Mouse (Mus musculus): ENCODE data around the gene Atf5.
A peak's percentile ranks its signal among the peaks of the same experiment; 100 is the strongest.

Gene Atf5

DNA sequence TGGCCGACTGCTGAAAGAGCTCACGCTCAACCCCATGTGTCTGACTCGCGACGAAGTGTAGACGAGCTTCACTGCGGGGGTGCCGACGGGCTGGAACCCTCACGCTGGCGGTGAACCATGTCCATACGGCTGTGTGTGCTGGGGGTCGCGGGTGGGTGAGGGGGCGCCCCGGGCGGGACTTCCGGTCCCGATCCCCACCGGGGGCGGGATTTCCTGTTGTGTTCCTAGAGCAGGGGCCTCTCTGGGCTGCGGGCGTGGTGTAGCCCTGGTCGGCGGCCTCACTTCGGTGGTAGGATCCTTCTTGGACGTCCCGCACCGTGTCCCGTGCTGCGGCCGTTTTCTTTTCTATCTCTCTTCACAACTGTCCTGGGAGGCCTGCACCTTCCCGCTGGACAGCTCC, 33.7 kb upstream of the Atf5 start:
- DNase-seq (ENCODE audit: low spot score in 2 of 2), result no peak

DNA sequence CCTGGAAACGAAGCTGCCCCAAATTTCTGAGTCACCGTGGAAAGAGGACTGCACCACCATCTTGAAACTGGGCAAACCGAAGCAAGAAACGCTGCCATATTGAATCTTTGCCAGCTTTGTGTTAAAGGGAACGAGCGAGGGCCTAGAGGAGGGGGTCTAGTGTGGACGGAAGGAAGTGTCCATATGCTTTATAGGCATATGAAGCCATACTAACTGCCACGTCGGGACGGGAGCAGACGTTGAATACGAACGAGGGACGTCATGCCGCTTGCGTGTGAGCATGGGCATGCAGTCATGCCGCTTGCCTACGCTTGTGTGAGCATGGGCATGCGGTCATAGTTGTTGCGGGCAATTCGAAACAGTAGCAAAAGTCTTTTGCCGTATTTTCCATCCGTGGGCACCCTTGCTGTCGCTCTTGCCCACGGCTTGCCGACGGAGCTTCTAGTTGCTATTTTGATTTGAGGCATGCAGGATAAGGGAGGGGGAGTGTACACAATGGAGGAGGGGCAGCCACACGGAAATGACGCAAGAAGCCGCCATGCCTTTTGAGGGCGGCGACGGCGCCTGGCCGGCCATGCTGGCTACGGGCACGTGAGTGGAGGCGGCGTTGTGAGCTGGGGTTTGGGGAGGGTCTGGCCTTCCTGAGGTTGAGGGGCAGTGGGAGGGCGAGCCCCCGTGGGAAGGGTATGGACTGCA, 33.1 kb upstream of the Atf5 start:
- DNase-seq (ENCODE audit: low spot score in 2 of 2), result peak; percentile 89 to 94

DNA sequence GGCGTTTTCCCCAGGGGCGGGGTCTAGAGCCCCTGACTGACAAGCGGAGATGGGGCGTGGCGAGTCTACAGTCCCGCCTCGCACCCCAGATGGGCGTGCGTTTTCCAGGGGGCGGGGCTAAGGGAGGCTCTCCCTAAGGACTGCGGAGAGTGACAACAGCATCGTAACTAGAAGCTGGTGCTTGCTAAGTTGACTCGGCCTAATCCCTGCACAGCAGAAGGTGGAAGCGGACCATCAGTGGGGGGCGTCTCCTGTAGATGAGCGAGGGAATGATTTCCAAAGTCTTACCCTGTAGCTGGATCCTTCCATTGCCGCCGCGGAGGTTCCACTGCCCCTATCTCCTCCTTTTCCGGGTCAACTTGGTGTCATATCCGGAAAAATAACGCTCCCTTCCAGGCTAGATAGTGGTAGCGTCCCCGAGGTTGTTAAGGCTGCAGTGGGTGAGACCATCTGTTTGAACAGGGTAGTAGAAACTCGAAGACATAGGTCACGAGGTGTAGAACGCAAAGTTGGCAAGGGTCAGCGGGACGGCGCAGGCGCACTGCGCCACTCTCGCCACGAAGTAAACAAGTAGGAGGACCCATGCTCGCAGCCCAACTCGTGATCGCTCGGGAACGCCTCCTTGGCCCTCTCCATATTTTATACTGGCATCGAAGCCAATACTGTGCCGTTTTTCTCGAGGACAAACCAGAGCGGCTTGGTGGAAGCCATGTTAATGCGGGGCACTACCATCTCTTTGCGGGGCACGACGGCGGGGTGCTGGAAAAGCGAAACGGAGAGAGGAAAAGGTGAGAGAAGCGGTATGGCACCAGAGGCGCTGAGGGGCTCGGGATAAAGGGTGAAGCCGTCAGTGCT, 32.3 kb upstream of the Atf5 start, which contains the start of the genes Akt1s1 and Tbc1d17:
Akt1s1 (plus strand) TSS at position 431 of the 855 bp plus-strand sequence.
Tbc1d17 (minus strand) TSS at position 519 of the 855 bp plus-strand sequence.
- DNase-seq (ENCODE audit: low spot score in 2 of 2), result peak; percentile 100

DNA sequence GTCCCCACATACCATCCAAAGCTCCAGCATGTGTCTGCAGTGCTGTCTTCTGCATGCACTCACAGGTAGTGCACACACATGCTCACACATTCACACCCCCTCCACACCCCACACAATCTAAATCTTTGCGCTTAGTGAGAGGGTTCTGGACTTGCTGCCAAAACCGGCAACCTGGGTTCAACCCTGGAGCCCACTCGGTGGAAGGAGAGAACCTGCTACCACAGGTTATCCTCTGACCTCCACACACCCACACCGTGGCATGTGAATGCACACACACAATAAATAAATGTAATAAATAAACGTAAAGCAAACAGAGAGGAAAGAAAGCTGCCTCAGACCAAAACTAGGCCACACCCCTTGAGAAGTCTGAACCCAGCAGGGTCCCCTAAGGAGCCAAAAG, 31.3 kb upstream of the Atf5 start:
- DNase-seq (ENCODE audit: low spot score in 2 of 2), result no peak

DNA sequence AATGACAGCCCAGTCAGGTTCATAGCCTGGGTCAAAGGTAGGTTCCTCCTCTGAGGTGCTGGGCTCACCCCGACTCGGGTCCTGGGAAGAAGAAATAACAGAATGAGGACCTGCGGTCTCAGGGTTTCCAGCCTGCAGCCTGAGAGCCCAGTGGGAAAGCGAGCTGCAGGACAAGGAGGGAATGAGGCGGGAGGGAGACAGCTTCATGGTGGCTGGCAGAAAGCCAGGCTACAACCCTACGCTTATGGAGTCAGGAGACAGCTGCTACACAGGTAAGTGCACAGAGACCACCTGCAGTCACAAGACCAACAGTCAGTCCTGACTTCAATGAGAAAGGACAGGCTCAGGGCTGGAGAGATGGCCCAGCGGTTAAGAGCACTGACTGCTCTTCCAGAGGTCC, 30.3 kb upstream of the Atf5 start:
- no peak for DNase-seq (ENCODE audit: low spot score in 2 of 2)

DNA sequence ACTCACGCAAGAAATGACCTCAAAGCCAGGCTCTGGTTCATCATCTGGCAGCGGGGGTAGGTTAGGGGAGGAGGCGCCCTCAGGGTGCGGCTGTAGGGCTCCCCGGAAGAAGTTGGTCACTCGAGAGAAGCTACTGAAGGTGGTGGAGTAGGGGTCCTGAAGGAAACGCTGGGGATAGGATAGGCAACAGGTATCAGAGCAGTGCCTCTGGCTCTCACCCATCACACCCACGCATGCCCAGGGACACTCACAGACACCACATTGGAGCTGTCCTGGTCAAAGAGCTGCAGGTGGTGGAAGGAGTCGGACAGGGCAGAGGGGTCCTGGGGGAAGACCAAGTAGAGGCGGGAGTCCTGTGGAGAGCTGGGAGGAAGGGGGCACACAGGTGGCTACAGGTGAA, 28.5 kb upstream of the Atf5 start:
- no peak for DNase-seq (ENCODE audit: low spot score in 2 of 2)

DNA sequence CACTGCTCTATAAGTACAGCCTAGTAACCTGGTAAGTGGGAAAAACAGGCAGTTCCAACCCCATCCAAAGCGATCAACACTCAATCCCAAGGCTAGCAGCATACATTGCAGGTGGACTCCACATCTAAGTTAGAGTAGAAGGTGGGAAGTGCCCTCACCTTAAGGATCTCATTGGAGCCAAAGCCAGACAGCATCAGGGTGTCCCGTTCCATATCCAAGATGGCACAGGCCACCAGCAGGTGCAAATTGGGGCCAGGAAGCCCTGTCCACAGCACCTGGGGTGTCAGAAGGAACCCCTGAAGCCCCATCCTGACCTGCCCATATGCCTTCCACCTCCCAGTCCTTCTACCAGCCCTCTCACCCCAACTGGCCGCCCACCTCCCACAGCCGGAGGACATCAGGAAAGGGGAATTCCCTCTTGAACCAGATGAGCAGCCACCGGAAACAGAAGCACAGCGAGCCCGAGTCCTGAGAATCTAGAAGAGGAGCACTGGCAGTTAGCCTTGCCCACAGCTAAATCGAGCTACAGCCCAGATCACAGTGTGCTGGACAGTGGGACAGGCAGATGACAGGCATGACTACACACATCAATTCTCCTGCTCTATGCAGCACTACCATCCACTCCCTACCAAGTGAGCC, 25.5 kb upstream of the Atf5 start:
- DNase-seq (ENCODE audit: low spot score in 2 of 2), result no peak

DNA sequence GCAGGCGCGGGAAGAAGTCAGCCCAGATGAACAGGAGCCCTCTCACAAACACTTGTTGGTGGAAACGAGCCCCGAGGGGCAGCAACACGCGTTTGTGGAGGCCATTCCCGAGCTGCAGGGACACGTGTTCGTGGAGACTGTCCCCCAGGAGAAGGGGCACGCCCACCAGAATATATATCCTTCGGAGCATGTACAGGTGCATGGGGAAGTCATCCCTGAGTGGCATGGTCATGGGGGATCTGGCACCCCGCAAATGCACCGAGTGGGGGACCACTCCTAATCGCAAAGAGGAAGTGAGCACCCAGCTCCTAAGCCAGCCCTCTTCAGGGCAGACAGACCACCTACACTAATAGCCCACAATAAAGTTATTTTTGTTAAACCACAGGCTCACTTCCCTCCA, 24.0 kb upstream of the Atf5 start:
- no peak for DNase-seq (ENCODE audit: low spot score in 2 of 2)

DNA sequence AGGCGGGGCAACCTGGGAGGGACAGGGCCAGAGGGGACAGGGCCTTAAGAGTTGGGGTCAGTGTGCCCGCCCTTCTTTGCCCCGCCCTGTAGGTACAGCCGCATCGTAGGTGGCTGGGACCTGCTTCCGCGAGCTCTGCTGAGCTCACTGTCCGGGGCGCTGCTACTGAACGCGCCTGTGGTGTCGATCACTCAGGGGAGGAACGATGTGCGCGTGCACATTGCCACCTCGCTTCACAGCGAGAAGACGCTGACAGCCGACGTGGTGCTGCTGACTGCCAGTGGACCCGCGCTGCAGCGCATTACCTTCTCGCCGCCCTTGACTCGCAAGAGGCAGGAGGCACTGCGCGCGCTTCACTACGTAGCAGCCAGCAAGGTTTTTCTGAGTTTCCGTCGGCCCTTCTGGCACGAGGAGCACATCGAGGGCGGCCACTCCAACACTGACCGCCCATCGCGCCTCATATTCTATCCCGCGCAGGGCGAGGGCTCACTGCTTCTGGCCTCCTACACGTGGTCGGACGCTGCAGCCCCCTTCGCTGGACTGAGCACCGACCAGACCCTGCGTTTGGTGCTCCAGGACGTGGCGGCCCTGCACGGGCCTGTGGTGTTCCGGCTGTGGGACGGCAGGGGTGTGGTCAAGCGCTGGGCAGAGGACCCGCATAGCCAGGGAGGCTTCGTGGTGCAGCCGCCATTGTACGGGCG, 23.2 kb upstream of the Atf5 start:
- DNase-seq (ENCODE audit: low spot score in 2 of 2), result no peak

DNA sequence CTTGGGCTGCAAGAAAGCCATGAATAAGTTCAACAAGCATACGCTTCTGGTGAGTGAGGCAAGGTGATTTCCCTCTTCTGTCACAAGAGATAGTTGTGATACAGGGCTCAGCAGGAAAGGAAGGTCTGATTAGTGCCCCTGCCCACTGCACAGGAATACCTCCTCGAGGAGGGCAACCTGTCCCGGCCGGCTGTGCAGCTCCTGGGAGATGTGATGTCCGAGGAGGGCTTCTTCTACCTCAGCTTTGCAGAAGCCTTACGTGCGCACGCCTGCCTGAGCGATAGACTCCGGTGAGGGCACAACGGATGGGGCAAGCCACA, 22.7 kb upstream of the Atf5 start:
- no peak for DNase-seq (ENCODE audit: low spot score in 2 of 2)

DNA sequence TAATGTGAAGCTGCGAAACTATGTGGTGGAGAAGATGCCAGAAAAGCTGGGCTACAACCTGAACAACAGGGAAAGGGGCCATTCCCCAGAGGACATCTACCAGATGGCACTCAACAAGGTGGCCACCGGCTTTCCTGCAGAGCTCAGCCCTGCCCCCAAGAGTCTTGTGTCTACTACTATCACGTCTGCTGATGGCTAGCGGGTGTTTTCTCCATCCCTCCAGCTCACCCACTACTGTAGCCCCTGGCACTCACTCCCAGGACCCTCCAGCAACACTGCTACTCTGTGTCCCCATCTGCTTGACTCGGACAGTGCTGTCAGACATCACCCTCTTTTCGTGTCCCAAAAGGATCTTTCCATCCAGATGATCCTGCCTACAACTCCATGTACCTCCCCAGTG, 21.6 kb upstream of the Atf5 start:
- DNase-seq (ENCODE audit: low spot score in 2 of 2), result no peak

DNA sequence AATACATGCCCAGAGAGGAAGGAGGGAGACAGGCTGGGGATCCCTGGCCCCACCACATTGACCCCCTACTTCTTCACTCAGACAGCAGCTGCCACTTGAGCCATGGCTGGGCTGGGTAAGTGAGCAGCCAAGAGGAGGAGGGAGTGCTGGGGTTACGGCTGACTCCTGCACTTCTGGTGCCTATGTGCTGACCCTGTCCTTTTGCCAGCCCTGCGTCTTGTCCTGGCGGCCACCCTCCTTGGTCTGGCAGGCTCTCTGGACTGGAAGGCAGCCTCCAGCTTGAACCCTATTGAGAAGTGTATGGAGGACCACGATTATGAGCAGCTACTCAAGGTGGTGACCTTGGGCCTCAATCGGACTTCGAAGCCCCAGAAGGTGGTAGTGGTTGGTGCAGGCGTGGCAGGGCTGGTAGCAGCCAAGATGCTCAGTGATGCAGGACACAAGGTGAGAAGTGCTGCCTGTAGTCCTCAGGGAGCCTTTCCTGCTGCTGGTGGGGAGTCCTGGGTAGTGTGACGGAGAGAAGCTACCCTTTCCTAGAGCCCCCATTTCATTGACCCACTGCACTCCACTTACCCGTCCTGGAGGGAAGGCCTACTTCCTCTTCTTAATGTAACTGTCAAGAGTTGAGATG, 20.1 kb upstream of the Atf5 start:
- DNase-seq (ENCODE audit: low spot score in 2 of 2), result no peak

DNA sequence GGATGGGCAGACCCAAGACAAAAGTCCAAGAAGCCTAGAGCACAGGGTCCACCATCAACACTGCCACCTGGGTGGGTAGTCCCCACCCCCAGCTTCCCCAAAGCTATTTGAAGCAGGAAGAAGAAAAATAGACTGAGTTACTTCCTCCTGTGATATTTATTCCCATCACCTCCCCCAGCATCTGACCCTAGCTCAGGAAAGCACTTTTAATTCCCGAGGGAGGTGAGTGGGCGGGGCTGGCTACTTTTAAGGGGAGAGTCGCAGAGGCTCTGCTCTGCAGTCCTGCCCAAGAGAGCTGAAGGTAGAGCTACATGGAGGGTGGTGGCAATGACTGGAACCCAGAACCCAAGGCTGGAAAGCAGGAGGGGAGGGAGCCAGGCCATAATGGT, 19.6 kb upstream of the Atf5 start:
- no peak for DNase-seq (ENCODE audit: low spot score in 2 of 2)

DNA sequence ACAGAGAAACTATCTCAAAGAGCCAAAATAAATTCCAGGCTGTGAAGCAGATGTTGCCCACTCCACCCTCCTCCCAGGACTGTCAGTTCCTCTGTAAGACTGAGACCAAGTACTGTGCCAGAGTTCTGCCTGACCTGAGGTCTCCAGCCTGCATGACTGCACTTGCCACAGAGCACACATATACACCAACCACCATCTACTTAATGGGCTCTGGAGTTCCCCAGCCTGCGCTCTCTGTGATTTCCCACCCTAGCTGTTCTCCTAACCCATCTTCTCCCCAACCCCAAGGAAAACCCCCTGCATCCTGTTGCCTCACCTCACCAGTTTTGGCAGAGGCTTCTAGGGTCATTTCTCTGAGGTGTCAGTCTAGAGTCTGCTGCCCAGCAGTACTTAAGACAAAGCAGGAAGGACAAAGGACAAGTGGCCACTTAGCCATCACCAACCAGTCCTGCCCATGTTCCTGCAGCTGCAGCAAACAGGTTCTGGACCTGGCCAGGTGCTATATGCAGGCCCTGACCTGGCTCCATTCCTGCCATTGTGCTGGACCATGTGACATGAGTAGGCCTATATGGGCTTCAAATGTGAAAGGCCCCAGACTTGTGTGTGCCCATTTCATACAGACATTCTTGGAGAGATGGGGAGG, 19.0 kb upstream of the Atf5 start:
- DNase-seq (ENCODE audit: low spot score in 2 of 2), result no peak

DNA sequence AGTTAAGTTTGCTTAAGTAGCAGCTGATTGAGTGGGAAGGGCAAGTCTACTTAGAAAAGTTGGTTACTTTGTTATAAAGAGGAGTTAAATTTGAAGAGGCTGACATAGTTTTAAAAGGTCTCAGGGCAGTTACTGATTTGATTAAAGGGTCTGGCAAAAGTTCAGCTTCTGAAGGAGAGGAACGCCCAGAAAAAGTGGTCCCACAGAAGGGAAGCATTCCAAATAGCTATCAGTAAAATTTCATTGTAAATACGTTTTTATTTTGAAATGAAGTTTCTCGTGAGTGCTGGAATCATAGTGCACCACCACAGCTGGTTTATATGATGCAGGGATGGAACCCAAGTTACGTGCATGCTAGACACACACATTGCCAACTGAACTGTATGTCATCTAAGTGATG, 16.3 kb upstream of the Atf5 start:
- DNase-seq (ENCODE audit: low spot score in 2 of 2), result no peak

DNA sequence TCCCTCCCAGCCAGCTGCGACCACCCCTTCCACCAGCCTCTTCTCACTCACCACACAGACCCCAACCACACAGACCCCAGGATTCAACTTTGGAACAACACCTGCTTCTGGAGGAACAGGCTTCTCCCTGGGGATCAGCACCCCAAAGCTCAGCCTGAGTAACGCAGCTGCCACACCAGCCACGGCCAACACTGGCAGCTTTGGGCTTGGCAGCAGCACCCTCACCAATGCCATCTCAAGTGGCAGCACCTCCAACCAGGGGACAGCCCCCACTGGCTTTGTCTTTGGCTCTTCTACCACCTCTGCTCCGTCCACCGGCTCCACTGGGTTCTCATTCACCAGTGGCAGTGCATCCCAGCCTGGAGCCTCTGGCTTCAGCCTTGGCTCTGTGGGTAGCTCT, 12.2 kb upstream of the Atf5 start:
- no peak for DNase-seq (ENCODE audit: low spot score in 2 of 2)

DNA sequence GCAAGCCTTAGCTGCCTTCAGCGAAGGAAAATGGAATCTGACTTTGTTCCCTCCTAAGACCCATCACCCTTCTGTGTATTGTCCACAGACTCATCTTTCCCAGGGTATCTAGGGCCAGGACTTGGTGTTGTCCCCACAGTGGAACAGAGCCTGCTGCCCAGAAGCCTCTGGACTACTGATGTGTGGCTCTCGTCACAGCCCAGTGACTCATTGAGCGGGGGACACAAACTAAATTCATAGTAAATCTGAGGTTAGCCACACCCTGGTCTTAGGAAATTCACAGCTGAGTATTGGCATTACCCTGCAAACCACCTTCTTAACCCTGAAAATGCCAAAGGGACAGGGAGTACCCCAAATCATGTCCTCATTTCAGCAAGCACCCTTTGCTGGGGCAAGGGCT, 10.3 kb upstream of the Atf5 start:
- no peak for DNase-seq (ENCODE audit: low spot score in 2 of 2)

DNA sequence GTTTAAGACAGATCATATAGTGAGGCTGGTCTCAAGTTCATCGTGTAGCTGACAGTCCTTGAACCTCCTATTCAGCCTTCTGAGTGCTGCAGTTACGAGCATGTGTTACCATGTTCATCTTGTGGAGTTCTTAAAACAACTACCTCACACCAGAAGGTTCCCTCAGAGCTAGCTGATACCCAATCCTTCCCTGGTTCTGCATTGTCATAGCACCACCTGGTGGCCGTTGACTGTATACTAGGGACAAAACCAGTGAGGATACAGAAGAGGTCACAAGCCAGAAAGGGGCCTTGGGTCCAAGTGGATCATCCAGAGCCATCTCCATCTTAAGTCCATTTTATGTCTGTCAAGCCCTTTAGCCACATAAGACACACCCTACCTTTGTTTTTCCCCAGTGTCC, 8.4 kb upstream of the Atf5 start:
- DNase-seq (ENCODE audit: low spot score in 2 of 2), result peak; percentile 57 to 72

DNA sequence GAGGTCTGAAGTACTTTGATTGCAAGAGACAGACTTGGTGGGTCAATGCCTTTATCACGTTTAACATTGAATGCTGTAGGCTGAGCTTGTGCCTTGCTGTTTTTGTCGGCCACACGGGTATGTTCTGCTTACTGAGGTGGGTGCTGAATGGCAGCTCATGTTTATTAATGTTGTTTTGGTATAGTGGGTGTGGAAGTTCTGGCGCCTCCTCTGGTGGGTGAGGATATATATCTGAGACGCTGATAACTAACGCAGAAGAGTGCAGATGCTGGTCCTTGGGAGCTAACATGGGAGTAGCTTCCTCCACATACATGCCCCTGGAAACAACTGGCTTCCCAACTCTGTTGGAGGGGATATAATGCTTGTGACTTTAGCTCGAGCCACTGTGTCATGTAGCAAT, 7.0 kb upstream of the Atf5 start:
- no peak for DNase-seq (ENCODE audit: low spot score in 2 of 2)

DNA sequence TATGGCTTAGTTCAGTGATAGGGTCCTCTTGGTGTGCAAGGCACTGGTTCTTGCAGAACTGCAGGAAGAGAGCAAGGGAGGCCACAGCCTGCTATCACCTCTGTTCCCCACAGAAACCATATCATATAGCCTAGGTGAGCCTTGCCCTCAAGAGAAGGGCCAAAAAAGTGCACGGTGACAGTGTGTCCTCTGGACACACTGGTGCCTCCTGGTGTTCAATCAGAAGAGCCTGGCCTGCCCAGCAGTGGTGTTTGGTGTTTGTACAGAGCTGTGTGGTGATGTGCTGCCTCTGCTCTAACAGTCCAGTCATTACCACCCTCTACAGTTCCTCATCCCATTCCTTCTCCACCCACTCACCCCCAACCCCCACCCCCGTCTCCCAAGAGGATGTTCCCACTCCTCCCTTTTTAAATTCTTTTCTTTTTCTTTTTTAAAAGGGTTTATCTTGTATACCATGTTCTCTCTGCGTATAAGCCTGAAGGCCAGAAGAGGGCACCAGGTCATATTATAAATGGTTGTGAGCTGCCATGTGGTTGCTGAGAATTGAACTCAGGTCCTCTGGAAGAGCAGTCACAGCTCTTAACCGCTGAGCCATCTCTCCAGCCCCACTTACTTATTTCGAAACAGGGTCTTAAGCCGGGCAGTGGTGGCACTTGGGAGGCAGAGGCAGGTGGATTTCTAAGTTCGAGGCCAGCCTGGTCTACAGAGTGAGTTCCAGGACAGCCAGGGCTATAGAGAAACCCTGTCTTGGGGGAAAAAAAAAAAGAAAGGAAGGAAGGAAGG, 5.4 kb upstream of the Atf5 start:
- no peak for DNase-seq (ENCODE audit: low spot score in 2 of 2)

DNA sequence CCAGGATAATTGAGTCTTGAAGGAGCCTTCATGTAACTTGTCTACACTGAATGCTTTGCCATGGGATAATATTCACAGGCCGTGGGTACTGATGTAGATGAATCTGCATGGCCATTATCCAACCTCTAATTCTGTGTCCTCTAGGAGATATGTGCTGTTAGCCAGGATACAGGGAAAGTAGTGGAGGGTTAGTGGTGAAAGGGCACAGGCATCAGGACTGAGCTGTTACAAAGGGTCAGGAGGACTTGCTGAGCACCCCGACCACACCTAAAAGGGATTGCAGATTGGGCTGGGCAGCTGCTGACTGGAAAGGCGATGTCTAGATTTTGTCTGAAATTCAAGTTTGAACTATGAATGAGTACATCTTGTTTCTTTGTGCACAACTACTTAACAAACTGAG, 4.1 kb upstream of the Atf5 start:
- DNase-seq (ENCODE audit: low spot score in 2 of 2), result no peak

Data from heart, adult 9 months (tissue).